Mouse (Mus musculus) kidney, embryonic 14.5 days (tissue): ENCODE data around the gene Atp8b3. TPM values are rescaled to one million over a fixed set of nuclear protein-coding genes. Genes with fewer than 3 reads are reported as not detected.

Experiments
- ATAC-seq: fragments of 200-750 bp; cut with Nextera tagmentation; 2 replicates; pipeline ENCODE4 v1.8.0; 2017; ENCODE audit warnings: moderate number of reproducible peaks, mild to moderate bottlenecking, moderate TSS enrichment, moderate library complexity; ENCODE audit not compliant: low FRiP score, low TSS enrichment
- H3K27ac ChIP-seq: fragments of 300-500 bp; sonication (generic); 2 replicates; pipeline ENCODE4 v1.5.1; 2014; ENCODE audit warnings: low read depth, mild to moderate bottlenecking, low read length, moderate library complexity, mixed read lengths
- H3K27me3 ChIP-seq: fragments of 300-500 bp; sonication (generic); 2 replicates; pipeline ENCODE4 v1.6.1; 2014; ENCODE audit warnings: mild to moderate bottlenecking, low read length; ENCODE audit not compliant: control insufficient read depth, insufficient read depth
- H3K36me3 ChIP-seq: fragments of 300-500 bp; sonication (generic); 2 replicates; pipeline ENCODE4 v1.6.1; 2014; ENCODE audit warnings: low read length, mixed read lengths; ENCODE audit not compliant: control insufficient read depth, insufficient read depth
- H3K4me1 ChIP-seq: fragments of 300-500 bp; sonication (generic); 2 replicates; pipeline ENCODE4 v1.6.1; 2014; ENCODE audit warnings: low read length, mixed read lengths; ENCODE audit not compliant: control insufficient read depth, insufficient read depth
- H3K4me2 ChIP-seq: fragments of 300-500 bp; sonication (generic); replicated peaks from 2 replicates; pipeline ENCODE4 v1.6.1; 2014; ENCODE audit warnings: low read depth, mild to moderate bottlenecking, low read length
- H3K4me3 ChIP-seq: fragments of 300-500 bp; sonication (generic); 2 replicates; pipeline ENCODE4 v1.5.1; 2014; ENCODE audit warnings: mild to moderate bottlenecking, low read length
- H3K9ac ChIP-seq: fragments of 300-500 bp; sonication (generic); 2 replicates; pipeline ENCODE4 v1.6.1; 2014; ENCODE audit warnings: low read depth, mild to moderate bottlenecking, low read length, moderate library complexity
- H3K9me3 ChIP-seq: fragments of 300-500 bp; sonication (generic); 2 replicates; pipeline ENCODE4 v1.6.1; 2016; ENCODE audit warnings: low read length; ENCODE audit not compliant: control insufficient read depth
- WGBS: fragments of 180-500 bp; shearing (Covaris S2); extraction: QIAGEN DNeasy Blood & Tissue Kit; methylation state at CpG from one replicate; pipeline ENCODE4 v1.1.7; 2014; 5-methylcytosine and 5-hydroxymethylcytosine counted together
- polyA plus RNA-seq: library from polyadenylated mRNA; unstranded; fragments of >200 nt; fragmentation: Nextera tagmentation; extraction: Ambion mirVana; gene quantifications from 2 replicates; pipeline ENCODE4 v1.2.1, GENCODE M21; 2014

Gene Atp8b3
- polyA plus RNA-seq, 1 experiment from 2014 or later, result 0.22 TPM

DNA sequence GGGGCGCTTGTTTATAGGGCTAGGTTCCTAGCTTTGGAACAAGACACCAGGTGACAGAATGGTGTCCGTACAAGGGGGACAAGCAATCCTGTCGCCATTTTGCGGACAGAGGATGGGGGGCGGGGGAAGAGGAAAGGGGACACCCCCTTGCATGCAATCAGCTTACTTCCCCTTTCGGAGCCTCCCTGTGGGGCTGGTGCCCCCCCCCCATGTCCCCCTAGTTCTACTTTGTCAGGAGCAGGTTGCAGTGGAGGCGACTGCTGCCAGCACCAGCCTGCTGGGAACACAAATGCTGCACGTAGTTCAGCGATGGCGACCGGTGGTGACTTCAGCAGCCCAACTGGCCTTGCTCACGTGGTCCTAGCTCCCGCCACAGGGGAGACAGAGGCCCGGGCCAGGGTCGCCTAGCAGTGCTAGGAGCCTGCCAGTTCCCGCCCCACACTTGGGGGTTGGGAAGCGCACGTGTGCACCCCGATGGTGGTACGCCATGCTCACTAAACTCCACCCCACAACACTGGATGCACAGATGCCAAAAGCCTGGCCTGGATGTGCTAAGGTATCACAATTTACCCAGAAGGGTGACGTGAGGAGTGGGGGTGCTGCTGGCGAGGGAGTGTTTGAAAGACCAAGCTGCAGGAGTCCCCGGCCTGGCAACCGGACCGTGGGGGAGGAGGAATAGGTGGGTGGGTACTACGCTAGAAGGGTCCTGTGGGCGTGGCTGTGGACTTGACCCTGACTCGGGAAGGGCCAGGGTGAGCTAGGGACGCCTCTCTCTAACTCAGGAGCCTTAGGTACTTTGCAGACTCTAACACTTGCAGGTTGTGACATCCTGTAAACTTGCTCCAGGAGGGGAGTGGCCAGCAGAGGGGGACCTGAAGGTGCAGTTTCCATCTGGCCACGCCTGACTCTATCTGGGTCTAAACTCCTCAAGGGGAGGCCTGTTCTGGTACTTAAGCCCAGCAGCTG, 32.2 kb upstream of the Atp8b3 start:
- 19% methylated on average over 30 of the region's 30 CpGs for WGBS
- Histone ChIP-seq H3K27ac (peak overlapping the region; percentile 42; the same call in 1 of the 2 replicates), H3K27me3 (no peaks in the 10 kb centered on the region), H3K36me3 (peaks cover 14% of the 10 kb centered on the region; the same call in 1 of the 2 replicates), H3K4me3 (peak overlapping the region; percentile 21; the same call in 1 of the 2 replicates), H3K4me2 (peak overlapping the region; percentile 50), H3K9ac (peak overlapping the region; percentile 45), H3K4me1 (peaks cover 58% of the 10 kb centered on the region), H3K9me3 (no peaks in the 10 kb centered on the region)
- ATAC-seq, result peak; percentile 14; the same call in 1 of the 2 replicates

DNA sequence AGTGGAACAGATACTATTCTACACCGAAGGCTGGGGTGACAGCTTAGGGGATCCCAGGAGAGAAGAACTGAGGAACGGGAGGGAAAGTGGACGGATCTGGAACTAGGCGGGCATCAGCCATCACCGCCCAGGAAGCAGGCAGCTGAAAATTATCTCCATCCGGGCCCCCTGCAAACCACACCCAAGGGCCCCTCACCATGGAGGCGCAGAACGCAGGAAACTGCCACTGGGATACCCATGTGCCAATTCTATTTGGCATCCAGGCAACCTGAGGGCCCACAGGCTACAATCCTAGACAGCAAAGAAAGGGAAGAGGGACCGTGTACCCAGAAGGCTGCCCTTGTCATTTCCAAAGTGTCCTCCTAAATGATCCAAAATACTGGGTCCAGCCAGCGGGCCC, 31.5 kb upstream of the Atp8b3 start:
- Histone ChIP-seq H3K27ac (no peak overlapping the region), H3K9ac (no peak overlapping the region), H3K27me3 (no peaks in the 10 kb centered on the region), H3K4me2 (no peak overlapping the region; the same call in 1 of the 2 replicates), H3K4me1 (peaks cover 51% of the 10 kb centered on the region), H3K36me3 (peaks cover 14% of the 10 kb centered on the region; the same call in 1 of the 2 replicates), H3K4me3 (no peak overlapping the region), H3K9me3 (no peaks in the 10 kb centered on the region)
- 85% methylated on average over 10 of the region's 10 CpGs for WGBS
- no peak for ATAC-seq

GRCm38 (mm10) chr10:80569664-80570066, 30.7 kb upstream of the Atp8b3 start:
- 37% methylated on average over 10 of the region's 10 CpGs for WGBS
- ATAC-seq, result peak; percentile 20; the same call in 1 of the 2 replicates

GRCm38 (mm10) chr10:80568876-80569275, 30.0 kb upstream of the Atp8b3 start:
- no peak for ATAC-seq
- no peaks in the 10 kb centered on the region for H3K27me3 ChIP-seq
- WGBS, result 93% methylated on average over 29 of the region's 29 CpGs
- no peak overlapping the region for H3K4me3 ChIP-seq
- peaks cover 39% of the 10 kb centered on the region for H3K4me1 ChIP-seq
- no peak overlapping the region for H3K9ac ChIP-seq
- H3K27ac ChIP-seq, result no peak overlapping the region
- no peaks in the 10 kb centered on the region for H3K9me3 ChIP-seq
- peaks cover 14% of the 10 kb centered on the region; the same call in 1 of the 2 replicates for H3K36me3 ChIP-seq
- H3K4me2 ChIP-seq, result no peak overlapping the region

More at GRCm38 (mm10) chr10:80569664-80570066, 30.7 kb upstream of the Atp8b3 start:
- H3K4me3 ChIP-seq, result no peak overlapping the region; the same call in 1 of the 2 replicates
- H3K27ac ChIP-seq, result no peak overlapping the region
- H3K9ac ChIP-seq, result no peak overlapping the region
- H3K36me3 ChIP-seq, result peaks cover 14% of the 10 kb centered on the region; the same call in 1 of the 2 replicates
- H3K27me3 ChIP-seq, result no peaks in the 10 kb centered on the region
- peaks cover 44% of the 10 kb centered on the region for H3K4me1 ChIP-seq
- no peaks in the 10 kb centered on the region for H3K9me3 ChIP-seq
- 0 out of 2 replicates have a peak overlapping the region, but pooled peaks have one; percentile 10 for H3K4me2 ChIP-seq

- no peak overlapping the region for H3K4me2 ChIP-seq
- no peak overlapping the region for H3K27ac ChIP-seq
- H3K9me3 ChIP-seq, result no peaks in the 10 kb centered on the region
- 26% methylated on average over 17 of the region's 17 CpGs for WGBS
- peaks cover 14% of the 10 kb centered on the region; the same call in 1 of the 2 replicates for H3K36me3 ChIP-seq
- no peak overlapping the region for H3K4me3 ChIP-seq
- no peaks in the 10 kb centered on the region for H3K27me3 ChIP-seq
- peaks cover 31% of the 10 kb centered on the region for H3K4me1 ChIP-seq
- no peak overlapping the region for H3K9ac ChIP-seq
- ATAC-seq, result peak; percentile 21; the same call in 1 of the 2 replicates
These were observed 27.6 kb upstream of the Atp8b3 start for GRCm38 (mm10) chr10:80566375-80567092.

- ATAC-seq, result peak; percentile 83
- peak within 1 kb of the TSS; percentile 78 for H3K27ac ChIP-seq
- under 1% methylated on average over 66 of the region's 72 CpGs for WGBS
- peak within 1 kb of the TSS; percentile 91 for H3K9ac ChIP-seq
- H3K4me3 ChIP-seq, result peak within 1 kb of the TSS; percentile 88
- H3K36me3 ChIP-seq, result no peaks in the 10 kb centered on the region
- H3K27me3 ChIP-seq, result no peaks in the 10 kb centered on the region
- H3K9me3 ChIP-seq, result no peaks in the 10 kb centered on the region
- H3K4me1 ChIP-seq, result peaks cover 20% of the 10 kb centered on the region
- peak within 1 kb of the TSS; percentile 53 for H3K4me2 ChIP-seq
These were observed 22.4 kb upstream of the Atp8b3 start, which contains the start of gene Rexo1 for GRCm38 (mm10) chr10:80561116-80561944. Gene Rexo1, minus strand, starts transcription at chr10:80561560.

GRCm38 (mm10) chr10:80560621-80561020, 21.7 kb upstream of the Atp8b3 start:
- ATAC-seq, result no peak
- H3K4me2 ChIP-seq, result peak overlapping the region; percentile 53
- no peaks in the 10 kb centered on the region for H3K27me3 ChIP-seq
- no peaks in the 10 kb centered on the region for H3K9me3 ChIP-seq
- H3K4me1 ChIP-seq, result peaks cover 20% of the 10 kb centered on the region
- under 1% methylated on average over 13 of the region's 13 CpGs for WGBS
- H3K36me3 ChIP-seq, result no peaks in the 10 kb centered on the region
- no peak overlapping the region; the same call in 1 of the 2 replicates for H3K27ac ChIP-seq
- peak overlapping the region; percentile 91 for H3K9ac ChIP-seq
- H3K4me3 ChIP-seq, result peak overlapping the region; percentile 88

DNA sequence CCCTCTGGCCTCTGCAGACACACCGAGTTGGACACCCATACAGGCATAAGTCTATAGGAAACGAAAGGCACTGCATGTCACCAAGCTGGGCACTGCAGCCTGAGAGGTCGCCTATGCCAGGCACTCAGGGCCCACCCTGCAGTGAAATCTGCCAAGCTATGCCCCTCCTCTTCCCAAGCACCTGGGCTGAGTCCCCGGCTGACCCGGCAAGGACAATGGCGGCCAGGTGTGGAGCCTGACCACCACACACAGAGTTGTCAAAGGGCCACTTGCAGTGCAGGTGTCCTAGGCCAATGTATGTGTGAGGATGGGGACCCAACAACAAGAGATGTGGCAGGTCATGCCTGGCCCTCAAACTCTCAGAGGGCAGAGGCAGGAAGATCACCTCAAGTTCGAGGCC, 20.5 kb upstream of the Atp8b3 start:
- no peaks in the 10 kb centered on the region for H3K9me3 ChIP-seq
- no peak overlapping the region for H3K9ac ChIP-seq
- H3K4me3 ChIP-seq, result no peak overlapping the region
- H3K4me2 ChIP-seq, result no peak overlapping the region
- H3K27me3 ChIP-seq, result no peaks in the 10 kb centered on the region
- WGBS, result 93% methylated on average over 7 of the region's 7 CpGs
- H3K27ac ChIP-seq, result no peak overlapping the region
- H3K4me1 ChIP-seq, result peaks cover 20% of the 10 kb centered on the region
- H3K36me3 ChIP-seq, result no peaks in the 10 kb centered on the region
- no peak for ATAC-seq
